Mouse (Mus musculus) heart, adult 2 months (tissue): ENCODE results near the gene Rasa2. TPM values are rescaled to one million over a fixed set of nuclear protein-coding genes. Genes with fewer than 3 reads are reported as not detected.

ENCODE experiments used
- DNase-seq, 2 experiments: peaks; one replicate each; pipeline ENCODE4 v3.0.0; 2021
- H3K27ac ChIP-seq: fragments of 200-600 bp; 2 replicates; pipeline ENCODE4 v1.8.1; 2022
- H3K27me3 ChIP-seq: fragments of 200-500 bp; 2 replicates; pipeline ENCODE4 v1.6.1; 2012; ENCODE audit warnings: mild to moderate bottlenecking, low read length, inconsistent platforms, mixed read lengths; ENCODE audit not compliant: control insufficient read depth, insufficient read depth
- H3K36me3 ChIP-seq: fragments of 200-500 bp; 2 replicates; pipeline ENCODE4 v1.6.1; 2012; ENCODE audit warnings: low read length, inconsistent platforms; ENCODE audit not compliant: control insufficient read depth, insufficient read depth
- H3K4me1 ChIP-seq: fragments of 200-500 bp; 2 replicates; pipeline ENCODE4 v1.6.1; 2011; ENCODE audit warnings: low read length; ENCODE audit not compliant: control insufficient read depth, insufficient read depth
- H3K4me3 ChIP-seq: fragments of 200-600 bp; 2 replicates; pipeline ENCODE4 v1.8.1; 2022
- H3K79me2 ChIP-seq: fragments of 200-500 bp; replicated peaks from 2 replicates; pipeline ENCODE4 v1.6.1; 2012; ENCODE audit warnings: mild to moderate bottlenecking, inconsistent platforms, low read length, moderate library complexity, mixed read lengths; ENCODE audit not compliant: control insufficient read depth, insufficient read depth
- H3K9ac ChIP-seq: fragments of 200-500 bp; 2 replicates; pipeline ENCODE4 v1.6.1; 2012; ENCODE audit warnings: low read depth, mild to moderate bottlenecking, control low read depth, inconsistent platforms, low read length, mixed read lengths
- CTCF ChIP-seq: fragments of 200-600 bp; IDR thresholded peaks from 2 replicates; pipeline ENCODE4 v1.8.1; 2022; ENCODE audit warnings: antibody characterized with exemption, mild to moderate bottlenecking, moderate library complexity
- EP300 ChIP-seq: fragments of 200-500 bp; IDR thresholded peaks from 2 replicates; pipeline ENCODE4 v1.6.1; 2011; ENCODE audit warnings: low read depth, low read length, control low read depth; ENCODE audit not compliant: insufficient read depth
- POLR2A ChIP-seq: fragments of 200-500 bp; IDR thresholded peaks from 2 replicates; pipeline ENCODE4 v1.6.1; 2011; ENCODE audit warnings: mild to moderate bottlenecking, low read depth, low read length, control low read depth; ENCODE audit not compliant: insufficient read depth
- WGBS: fragments of 180-500 bp; shearing (Covaris S2); methylation state at CpG from one replicate; pipeline ENCODE4 v1.1.7; 2018; 5-methylcytosine and 5-hydroxymethylcytosine counted together
- intact Hi-C: fragments of 180-260 bp; cut with DNase I; formaldehyde crosslinking; loops from one replicate; pipeline ENCODE4 v1.15.1; 2025
- polyA plus RNA-seq: library from polyadenylated mRNA; depleted of rRNA; stranded (reverse); fragments of >200 nt; gene quantifications from 2 replicates; pipeline ENCODE4 v1.2.3, GENCODE M21; 2012
- total RNA-seq, 2 experiments: library from RNA; stranded (reverse); gene quantifications; 2 replicates each; pipeline ENCODE4 v1.2.3; 2021

Rasa2 gene
- total and polyA plus RNA-seq, 3 experiments: 2.1 to 6.0 (median 5.5) TPM

- Histone ChIP-seq H3K79me2 (no peaks in the 10 kb centered on the region), H3K36me3 (no peaks in the 10 kb centered on the region), H3K27ac (no peak overlapping the region), H3K27me3 (no peaks in the 10 kb centered on the region), H3K4me1 (no peaks in the 10 kb centered on the region; the same call in 1 of the 2 replicates), H3K9ac (no peak overlapping the region), H3K4me3 (no peak overlapping the region)
- TF ChIP-seq POLR2A: no peak
- no peak for TF ChIP-seq EP300
- TF ChIP-seq CTCF: no peak
- 79% methylated on average over 4 of the region's 4 CpGs for WGBS
- intact Hi-C loops: no loop called here
- no peak for DNase-seq
Measured at GRCm38 (mm10) chr9:96578190-96578589, 53.2 kb downstream of the Rasa2 start.

DNA sequence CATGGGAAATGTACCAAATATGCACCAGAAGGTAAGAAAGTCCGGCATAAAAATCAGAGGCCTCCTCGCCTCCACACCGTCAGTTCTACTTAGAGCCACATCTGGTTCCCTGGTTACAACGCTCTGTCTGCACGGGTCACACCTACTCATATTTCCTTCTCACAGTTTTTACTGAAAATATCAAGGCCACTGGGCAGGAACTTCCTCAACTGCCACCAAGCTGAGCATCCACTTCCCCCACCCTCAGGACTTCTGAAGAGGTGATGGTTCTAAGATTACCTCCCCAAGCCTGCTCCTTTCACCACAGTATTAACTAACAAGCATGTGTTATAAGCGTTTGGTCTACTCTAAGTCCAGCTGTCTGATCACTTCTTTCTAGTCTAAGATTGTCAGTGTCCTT is 53.7 kb downstream of the Rasa2 start:
- Histone ChIP-seq H3K4me3 (no peak overlapping the region), H3K9ac (no peak overlapping the region), H3K27me3 (no peaks in the 10 kb centered on the region), H3K36me3 (no peaks in the 10 kb centered on the region), H3K27ac (no peak overlapping the region), H3K4me1 (no peaks in the 10 kb centered on the region; the same call in 1 of the 2 replicates), H3K79me2 (no peaks in the 10 kb centered on the region)
- DNase-seq: no peak
- 62% methylated on average over 6 of the region's 6 CpGs for WGBS
- intact Hi-C loops: no loop called here
- TF ChIP-seq POLR2A (no peak), CTCF (no peak), EP300 (no peak)

GRCm38 (mm10) chr9:96573252-96573651 is 58.2 kb downstream of the Rasa2 start:
- Histone ChIP-seq H3K9ac (no peak overlapping the region), H3K27me3 (no peaks in the 10 kb centered on the region), H3K4me3 (no peak overlapping the region), H3K4me1 (no peaks in the 10 kb centered on the region; the same call in 1 of the 2 replicates), H3K36me3 (no peaks in the 10 kb centered on the region; the same call in 1 of the 2 replicates), H3K79me2 (no peaks in the 10 kb centered on the region), H3K27ac (no peak overlapping the region)
- DNase-seq: no peak
- WGBS: 2% methylated on average over 1 of the region's 1 CpGs
- intact Hi-C loops: loop anchor here (1.0 to 2.0 kb wide), 3 partner anchors 80 to 245 kb away; no protein-coding TSS in a partner anchor
- TF ChIP-seq CTCF: peak; percentile 100
- TF ChIP-seq POLR2A: no peak
- no peak for TF ChIP-seq EP300

DNA sequence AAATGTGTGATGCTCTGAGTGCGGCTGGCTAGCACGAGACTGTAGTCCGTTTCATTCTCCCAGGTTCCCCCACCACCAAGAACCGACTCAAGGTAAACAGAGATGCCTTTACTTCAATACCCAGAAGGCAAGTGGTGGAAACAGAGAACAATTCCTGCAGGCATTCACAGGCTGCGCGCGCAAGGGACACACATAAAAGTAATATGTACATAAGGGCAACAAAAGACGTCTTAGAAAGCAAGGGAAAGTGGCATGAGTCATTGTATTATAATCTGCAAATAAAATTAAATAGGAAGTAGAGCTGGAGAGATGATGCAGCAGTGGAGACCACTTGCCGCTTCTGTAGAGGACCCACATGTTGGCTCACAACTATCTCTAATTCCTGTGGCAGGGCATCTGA is 58.7 kb downstream of the Rasa2 start:
- Histone ChIP-seq H3K27ac (no peak overlapping the region), H3K9ac (no peak overlapping the region), H3K36me3 (no peaks in the 10 kb centered on the region; the same call in 1 of the 2 replicates), H3K4me1 (no peaks in the 10 kb centered on the region; the same call in 1 of the 2 replicates), H3K4me3 (no peak overlapping the region), H3K79me2 (no peaks in the 10 kb centered on the region), H3K27me3 (no peaks in the 10 kb centered on the region)
- no peak for TF ChIP-seq POLR2A
- no peak for TF ChIP-seq CTCF
- no peak for TF ChIP-seq EP300
- intact Hi-C loops: loop anchor here (1.0 to 2.0 kb wide), 3 partner anchors 80 to 246 kb away; no protein-coding TSS in a partner anchor
- 86% methylated on average over 9 of the region's 9 CpGs for WGBS
- DNase-seq: no peak

DNA sequence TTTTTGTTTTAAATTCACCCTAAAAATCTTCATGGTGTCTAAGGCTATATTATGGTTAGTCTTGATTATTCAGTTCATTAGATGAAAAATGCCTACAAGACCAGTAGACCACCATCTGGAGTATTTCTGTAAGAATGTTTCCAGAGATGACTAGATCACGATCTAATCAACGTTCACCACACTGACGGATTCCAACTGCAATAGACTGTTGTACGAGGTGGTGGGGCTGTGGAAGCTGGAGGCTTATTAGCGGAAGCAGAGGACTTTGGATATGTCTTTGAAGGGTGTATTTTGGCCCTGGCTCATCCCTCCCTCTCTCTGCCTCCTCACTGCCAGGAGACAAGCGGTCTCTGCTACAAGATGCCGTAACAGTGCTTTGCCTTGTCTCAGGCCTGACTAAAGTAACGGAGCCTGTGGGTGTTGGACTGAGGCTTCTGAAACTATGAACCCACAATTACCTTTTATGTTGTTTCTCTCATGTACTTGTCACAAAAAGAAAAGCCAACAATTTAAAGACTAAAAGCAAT is 64.9 kb downstream of the Rasa2 start:
- no peak overlapping the region for H3K27ac ChIP-seq
- H3K36me3 ChIP-seq: no peaks in the 10 kb centered on the region
- intact Hi-C loops: no loop called here
- H3K9ac ChIP-seq: no peak overlapping the region
- TF ChIP-seq EP300 (no peak), POLR2A (no peak), CTCF (no peak)
- no peak for DNase-seq
- no peaks in the 10 kb centered on the region for H3K79me2 ChIP-seq
- H3K4me3 ChIP-seq: no peak overlapping the region
- H3K27me3 ChIP-seq: no peaks in the 10 kb centered on the region
- H3K4me1 ChIP-seq: no peaks in the 10 kb centered on the region
- WGBS: 81% methylated on average over 8 of the region's 8 CpGs

DNA sequence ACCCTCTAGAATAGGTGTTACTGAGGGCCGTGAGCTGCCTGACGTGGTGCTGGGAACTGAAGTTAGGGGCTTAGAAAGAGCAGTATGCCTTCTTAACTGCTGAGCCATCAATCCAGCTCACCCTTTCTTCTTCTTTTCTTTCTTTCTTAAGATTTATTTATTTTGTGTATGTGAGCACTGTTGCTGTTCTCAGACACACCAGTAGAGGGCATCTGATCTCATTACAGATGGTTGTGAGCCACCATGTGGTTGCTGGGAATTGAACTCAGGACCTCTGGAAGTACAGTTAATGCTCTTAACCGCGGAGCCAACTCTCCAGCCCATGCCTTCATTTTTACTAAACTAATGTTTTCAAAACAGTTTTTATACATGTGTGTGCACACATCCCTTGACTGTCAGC is 67.9 kb downstream of the Rasa2 start:
- no peak for DNase-seq
- H3K4me1 ChIP-seq: no peaks in the 10 kb centered on the region
- H3K4me3 ChIP-seq: no peak overlapping the region
- no peaks in the 10 kb centered on the region for H3K27me3 ChIP-seq
- 97% methylated on average over 4 of the region's 4 CpGs for WGBS
- H3K27ac ChIP-seq: no peak overlapping the region
- intact Hi-C loops: no loop called here
- TF ChIP-seq POLR2A (no peak), EP300 (no peak), CTCF (peak; percentile 35)
- H3K9ac ChIP-seq: no peak overlapping the region
- H3K36me3 ChIP-seq: no peaks in the 10 kb centered on the region; the same call in 1 of the 2 replicates
- no peaks in the 10 kb centered on the region for H3K79me2 ChIP-seq
